Mouse (Mus musculus): ENCODE measurements at regions not wholly inside any gene's neighbourhood (a gene's known extent, or its start where the extent isn't known, plus 50 kb on each side); places are given as distances from the start of the nearest gene placed in this dataset.

DNA sequence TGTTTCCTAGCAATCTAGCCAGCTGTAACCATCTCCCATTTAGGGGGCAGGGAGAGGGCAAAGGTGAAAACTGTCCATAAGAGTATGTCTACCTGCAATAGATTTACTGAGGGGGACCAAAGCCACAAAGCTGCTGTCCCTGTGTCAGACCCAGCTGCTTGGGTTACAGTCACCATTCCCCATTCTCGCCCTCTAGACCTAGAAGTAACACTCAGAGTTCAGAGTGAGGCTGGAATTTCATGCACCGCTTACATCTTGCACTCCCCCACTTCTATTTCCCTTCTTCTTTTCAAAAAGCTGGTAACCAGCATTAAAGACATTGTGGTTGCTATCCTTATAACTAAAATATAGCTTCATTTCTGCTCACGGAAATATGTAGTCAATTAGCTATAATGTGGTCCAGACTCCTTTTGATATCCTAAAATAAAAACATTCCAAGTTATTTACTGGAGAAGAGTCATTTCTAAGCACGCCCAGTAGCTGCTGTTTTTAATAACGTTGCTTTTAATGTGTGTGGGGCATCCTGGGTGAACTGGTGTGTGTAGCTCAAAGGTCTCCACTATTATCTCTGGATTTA lies 157.4 kb upstream of the Fbxo11 start:
- intact Hi-C loops (cut with DNase I): no loop called here
- no peak for DNase-seq (ENCODE audit: extremely low spot score in 1 of 2, low spot score in 2 of 2)

DNA sequence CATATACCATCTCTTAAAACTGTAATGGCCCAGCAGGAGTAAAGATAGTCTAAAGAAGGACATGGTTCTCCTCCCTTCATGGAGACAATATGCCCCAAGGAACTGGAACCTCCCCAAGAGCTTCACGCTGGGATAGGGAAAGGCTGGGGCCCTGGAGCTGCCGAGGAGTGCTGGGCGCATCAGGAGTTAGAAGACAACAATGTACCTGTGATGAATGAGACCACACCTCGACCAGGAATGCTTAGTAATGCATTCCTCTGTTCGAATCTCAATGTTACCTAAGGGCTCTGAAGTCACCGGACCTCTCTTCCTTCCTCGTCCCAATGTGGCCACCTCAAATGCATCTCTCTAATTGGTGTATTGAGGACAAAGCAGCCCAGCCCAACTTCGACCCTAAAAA lies 175.4 kb upstream of the Fbxo11 start:
- intact Hi-C loops (cut with DNase I): no loop called here
- DNase-seq (ENCODE audit: extremely low spot score in 1 of 2, low spot score in 2 of 2): no peak

DNA sequence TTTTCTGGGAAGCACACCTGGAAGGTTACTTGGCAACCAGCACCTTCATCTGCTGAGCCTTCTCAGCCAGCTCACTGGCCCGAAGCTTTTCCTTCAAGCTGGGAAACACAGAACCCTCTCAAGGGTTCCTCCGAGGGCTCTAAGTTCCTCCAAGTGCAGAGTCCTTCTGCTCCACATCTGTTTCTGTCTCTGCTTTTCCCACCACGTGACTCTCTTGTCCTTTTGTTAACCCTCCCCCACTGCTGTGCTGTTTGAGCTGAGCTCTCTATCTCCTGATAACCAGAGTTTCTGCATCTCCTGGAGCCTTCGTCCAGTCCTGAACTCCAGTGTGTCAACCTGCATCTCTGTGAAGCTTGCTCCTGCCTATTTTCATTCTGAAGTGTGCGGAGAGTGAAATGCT lies 183.5 kb upstream of the Fbxo11 start:
- no peak for DNase-seq (ENCODE audit: extremely low spot score in 1 of 2, low spot score in 2 of 2)
- intact Hi-C loops (cut with DNase I): no loop called here

DNA sequence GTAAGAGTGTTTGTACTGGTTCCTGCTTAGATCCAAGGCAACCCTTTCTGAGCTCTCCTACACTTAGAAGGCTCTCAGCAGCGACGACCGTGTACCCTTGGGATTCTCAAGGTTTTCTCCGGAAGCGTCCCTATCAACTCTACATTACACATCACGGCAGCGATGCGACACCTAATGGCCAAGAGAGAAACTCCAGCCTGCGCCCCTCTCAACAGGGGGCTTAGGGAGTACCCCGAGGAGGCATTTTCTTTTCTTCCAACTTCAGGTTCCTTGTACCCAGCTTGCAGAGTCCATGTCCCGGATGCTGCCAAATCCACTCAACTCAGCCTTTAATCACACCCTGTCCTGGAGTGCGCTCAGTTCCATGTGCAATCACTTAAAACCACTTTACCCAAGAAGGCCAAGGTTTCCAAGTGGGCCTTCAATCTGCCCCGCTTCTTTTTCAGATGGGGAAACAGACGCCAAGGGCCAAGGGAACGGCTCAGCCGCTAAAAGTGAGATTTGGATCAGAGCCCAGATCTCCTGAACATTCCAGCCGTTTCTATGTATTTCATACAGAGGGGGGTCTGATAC lies 186.9 kb upstream of the Fbxo11 start:
- intact Hi-C loops (cut with DNase I): loop anchor here (10.0 kb wide), 1 partner anchor 267 kb away; no protein-coding TSS in a partner anchor
- peak; percentile 65 to 66 for DNase-seq (ENCODE audit: extremely low spot score in 1 of 2, low spot score in 2 of 2)

DNA sequence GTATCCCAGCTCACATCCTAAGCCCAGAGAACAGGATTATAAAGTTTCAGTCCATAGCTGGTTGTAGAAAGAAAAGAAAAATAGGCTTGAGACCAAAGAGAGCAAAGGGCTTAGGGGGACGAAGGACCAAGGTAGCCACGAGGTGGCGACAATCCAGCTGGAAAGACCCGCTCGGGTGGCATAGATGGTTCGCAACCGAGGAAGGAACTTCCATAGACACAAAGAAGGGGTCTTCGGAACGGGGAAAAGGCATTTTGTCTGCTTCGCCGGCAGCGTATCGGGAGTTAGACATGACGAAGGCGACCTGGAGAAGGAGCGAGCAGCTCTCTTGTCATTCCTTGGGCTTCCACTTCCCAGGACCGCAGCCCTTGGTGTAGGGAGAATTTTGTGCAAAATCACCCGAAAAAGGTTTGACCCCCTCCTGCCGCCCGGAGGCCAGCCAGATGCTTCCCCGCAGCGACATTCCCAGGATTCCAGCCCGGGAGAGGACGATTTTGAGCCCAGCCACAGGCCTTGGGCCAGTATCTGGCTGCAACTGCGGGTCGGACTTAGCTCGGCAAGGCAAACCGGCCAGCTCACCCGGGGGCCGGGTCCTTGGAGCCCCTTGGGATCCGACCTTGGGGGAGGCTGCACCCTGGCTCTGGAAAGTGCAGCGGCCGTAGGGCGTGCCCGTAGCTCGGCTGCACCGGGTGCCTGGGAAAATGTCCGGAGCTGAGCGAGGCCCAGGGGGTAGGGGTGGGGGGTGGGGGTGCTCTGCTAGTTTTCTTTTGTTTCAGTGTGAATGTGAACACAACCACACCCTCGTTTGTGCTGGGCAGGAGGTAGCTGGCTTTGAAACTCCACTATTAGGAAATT lies 184.5 kb upstream of the Foxn2 start:
- peak; percentile 72 to 88 for DNase-seq (ENCODE audit: extremely low spot score in 1 of 2, low spot score in 2 of 2)
- intact Hi-C loops (cut with DNase I): loop anchor here (2.0 to 10.0 kb wide), 7 partner anchors 81 to 386 kb away; partner anchors contain the start of gene Foxn2

GRCm38 (mm10) chr17:88256599-88257544 lies 183.6 kb upstream of the Foxn2 start:
- intact Hi-C loops (cut with DNase I): loop anchor here (2.0 to 10.0 kb wide), 6 partner anchors 80 to 385 kb away; partner anchors contain the start of gene Foxn2
- DNase-seq (ENCODE audit: extremely low spot score in 1 of 2, low spot score in 2 of 2): peak; percentile 65 to 71

GRCm38 (mm10) chr17:88258361-88258796 lies 182.1 kb upstream of the Foxn2 start:
- intact Hi-C loops (cut with DNase I): loop anchor here (5.0 to 10.0 kb wide), 4 partner anchors 79 to 384 kb away; no protein-coding TSS in a partner anchor
- DNase-seq (ENCODE audit: extremely low spot score in 1 of 2, low spot score in 2 of 2): no peak

- intact Hi-C loops (cut with DNase I): no loop called here
- DNase-seq (ENCODE audit: extremely low spot score in 1 of 2, low spot score in 2 of 2): no peak
Observed at GRCm38 (mm10) chr17:88260176-88260575, 180.3 kb upstream of the Foxn2 start.

GRCm38 (mm10) chr17:88260826-88261225 lies 179.7 kb upstream of the Foxn2 start:
- no peak for DNase-seq (ENCODE audit: extremely low spot score in 1 of 2, low spot score in 2 of 2)
- intact Hi-C loops (cut with DNase I): no loop called here

- intact Hi-C loops (cut with DNase I): no loop called here
- DNase-seq (ENCODE audit: extremely low spot score in 1 of 2, low spot score in 2 of 2): no peak
Observed at GRCm38 (mm10) chr17:88261556-88261955, 179.0 kb upstream of the Foxn2 start.

DNA sequence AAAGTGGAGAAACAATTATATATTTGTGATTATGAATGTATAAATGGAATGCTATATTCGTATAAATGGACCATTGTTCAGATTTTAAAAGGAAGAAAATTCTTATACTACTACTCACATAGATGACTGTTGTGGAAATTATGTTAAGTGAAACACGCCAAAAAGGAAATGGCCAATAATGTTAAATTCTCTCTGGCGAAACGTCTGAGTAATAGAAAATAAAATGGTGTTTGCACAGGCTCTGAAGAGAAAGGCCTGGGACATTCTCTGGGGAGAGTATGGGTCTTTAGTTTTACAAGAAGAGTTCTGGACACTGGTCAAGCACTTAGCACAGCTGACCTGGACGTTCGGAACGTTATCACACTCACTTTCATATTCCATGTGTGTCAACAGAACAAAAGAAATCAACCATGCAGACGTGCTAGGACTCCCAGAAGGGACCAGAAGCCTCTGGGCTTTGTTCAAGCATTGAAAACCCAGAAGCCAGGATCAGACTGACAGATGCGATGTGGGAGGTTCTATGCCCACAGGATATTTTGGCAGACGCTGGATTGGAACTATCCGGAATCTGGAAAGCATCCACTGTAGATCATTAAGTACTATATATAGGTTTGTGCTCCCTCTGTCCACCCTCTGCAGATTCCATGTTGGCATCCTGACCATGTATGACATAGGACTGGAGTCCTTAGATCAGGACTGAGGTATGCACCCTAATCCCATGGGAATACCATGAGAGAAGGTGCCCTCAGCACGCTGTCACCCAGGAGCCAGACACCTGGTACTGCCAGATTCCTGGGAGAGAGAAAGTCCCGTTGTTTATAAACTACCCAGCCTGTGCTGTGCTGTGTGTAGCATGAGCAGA lies 178.0 kb upstream of the Foxn2 start:
- intact Hi-C loops (cut with DNase I): no loop called here
- peak in 1 of 2 experiments; percentile 48 for DNase-seq (ENCODE audit: extremely low spot score in 1 of 2, low spot score in 2 of 2)

GRCm38 (mm10) chr17:88265291-88265690 lies 175.2 kb upstream of the Foxn2 start:
- no peak for DNase-seq (ENCODE audit: extremely low spot score in 1 of 2, low spot score in 2 of 2)
- intact Hi-C loops (cut with DNase I): no loop called here

- intact Hi-C loops (cut with DNase I): no loop called here
- no peak for DNase-seq (ENCODE audit: extremely low spot score in 1 of 2, low spot score in 2 of 2)
Observed at GRCm38 (mm10) chr17:88268216-88268615, 172.3 kb upstream of the Foxn2 start.

DNA sequence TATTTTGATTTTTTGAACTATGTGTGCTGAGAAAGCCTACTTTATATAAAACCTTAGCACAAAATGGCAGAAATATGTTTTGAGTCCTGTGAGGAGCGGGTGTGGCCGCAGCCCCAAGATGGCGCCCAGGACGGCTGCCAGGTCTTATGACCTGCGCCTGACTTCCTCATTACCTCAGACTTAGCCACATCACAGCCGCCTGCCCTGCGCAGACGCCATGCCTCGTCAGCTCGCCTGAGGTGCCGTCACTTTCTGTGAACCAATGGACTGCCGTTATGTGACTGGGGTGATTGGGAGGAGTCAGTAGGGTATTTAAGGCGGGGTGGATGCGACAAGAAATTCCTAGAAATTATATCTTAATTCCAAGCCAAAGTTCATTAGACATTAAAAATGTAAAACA lies 171.7 kb upstream of the Foxn2 start:
- intact Hi-C loops (cut with DNase I): no loop called here

DNA sequence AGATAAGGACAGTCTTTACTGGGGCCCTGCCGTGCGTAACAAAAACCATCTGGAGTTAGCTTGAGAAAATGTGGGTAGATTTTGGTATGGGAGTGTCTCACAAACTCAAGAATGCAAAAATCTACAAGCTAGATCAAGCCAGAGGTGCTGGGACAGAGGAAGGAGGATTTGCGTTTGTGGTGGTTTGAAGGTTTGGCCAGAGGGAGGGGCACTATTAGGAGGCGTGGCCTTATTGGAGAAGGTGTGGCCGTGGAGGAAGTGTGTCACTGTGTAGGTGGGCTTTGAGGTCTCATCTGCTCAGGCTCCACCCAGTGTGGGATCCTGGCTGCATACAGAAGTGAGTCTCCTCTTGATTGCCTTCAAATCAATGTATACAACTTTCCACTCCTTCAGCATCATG lies 169.6 kb upstream of the Foxn2 start:
- intact Hi-C loops (cut with DNase I): no loop called here
- no peak for DNase-seq (ENCODE audit: extremely low spot score in 1 of 2, low spot score in 2 of 2)

More for the DNA sequence above, 171.7 kb upstream of the Foxn2 start:
- no peak for DNase-seq (ENCODE audit: extremely low spot score in 1 of 2, low spot score in 2 of 2)

- DNase-seq (ENCODE audit: extremely low spot score in 1 of 2, low spot score in 2 of 2): no peak
- intact Hi-C loops (cut with DNase I): no loop called here
Observed at GRCm38 (mm10) chr17:88272161-88272560, 168.3 kb upstream of the Foxn2 start.

DNA sequence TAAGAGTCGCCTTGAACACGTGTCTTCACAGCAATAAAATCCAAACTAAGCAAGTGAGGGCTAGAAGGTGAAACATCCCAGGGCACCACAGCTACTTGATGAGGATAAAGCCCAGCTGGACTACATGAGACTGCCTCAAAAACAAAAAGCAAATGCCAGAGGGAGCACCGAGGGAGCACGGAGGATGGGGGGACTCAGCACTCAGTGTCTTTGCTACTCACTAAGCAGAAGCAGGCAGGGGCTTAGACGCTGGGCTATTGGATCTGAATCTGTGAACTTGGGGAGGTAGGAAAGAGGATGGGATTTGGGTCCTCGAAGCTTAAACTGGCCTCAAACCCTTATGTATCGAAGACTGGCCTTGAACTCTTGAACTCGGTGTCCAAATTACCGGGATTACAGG lies 167.0 kb upstream of the Foxn2 start:
- DNase-seq (ENCODE audit: extremely low spot score in 1 of 2, low spot score in 2 of 2): no peak
- intact Hi-C loops (cut with DNase I): no loop called here
